Mouse (Mus musculus) spleen, adult 12 weeks (tissue): ENCODE measurements at regions not wholly inside any gene's neighbourhood (a gene's known extent, or its start where the extent isn't known, plus 50 kb on each side); places are given as distances from the start of the nearest gene placed in this dataset.

Experiments
- DNase-seq: peaks from one replicate; pipeline ENCODE4 v3.0.0; 2022; ENCODE audit warnings: low spot score

DNA sequence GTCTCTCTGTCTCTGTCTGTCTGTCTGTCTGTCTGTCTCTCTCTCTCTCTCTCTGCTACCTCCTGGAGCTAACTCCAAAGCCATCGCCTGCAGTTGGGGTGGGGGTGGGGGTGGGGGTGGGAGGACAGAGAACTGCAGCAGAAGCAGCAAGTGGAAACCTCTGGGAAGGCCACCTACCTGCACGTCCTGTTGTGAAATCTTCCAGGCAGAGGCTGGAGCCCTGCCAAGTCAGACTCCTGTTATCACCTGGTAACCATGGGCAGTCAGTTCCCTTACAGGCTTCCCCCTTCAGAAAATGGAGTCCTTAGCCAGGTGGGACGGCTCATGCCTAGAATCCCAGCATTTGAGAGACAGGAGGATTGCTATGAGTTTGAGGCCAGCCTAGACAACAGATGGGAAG is 361.8 kb downstream of the Bcor start:
- DNase-seq: no peak

DNA sequence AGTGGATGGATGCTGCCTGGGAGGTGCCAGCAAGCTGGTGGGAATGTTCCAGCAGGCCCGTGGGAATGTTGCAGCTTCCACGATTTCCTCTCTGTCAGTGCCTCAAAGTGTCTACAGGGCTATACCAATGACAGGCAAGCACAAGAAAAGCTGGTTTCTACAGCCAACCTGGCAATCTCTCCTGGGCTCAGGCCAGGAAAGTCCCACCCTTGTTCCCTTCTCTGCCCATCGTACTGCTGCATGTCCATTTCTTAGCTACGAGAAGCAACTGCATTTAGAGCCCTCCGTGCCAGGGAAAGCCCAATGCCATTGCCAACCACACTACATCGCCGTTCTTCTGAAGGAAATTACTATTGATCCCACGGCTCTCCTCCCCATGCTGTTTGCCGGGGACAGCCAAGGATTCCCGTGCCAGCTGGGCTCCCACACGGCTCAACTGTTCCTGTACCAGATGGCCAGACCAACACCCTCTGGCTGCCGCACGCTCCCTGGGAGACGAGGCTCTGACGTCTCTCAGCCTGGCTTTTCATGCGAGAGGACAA is 359.7 kb downstream of the Bcor start:
- no peak for DNase-seq

DNA sequence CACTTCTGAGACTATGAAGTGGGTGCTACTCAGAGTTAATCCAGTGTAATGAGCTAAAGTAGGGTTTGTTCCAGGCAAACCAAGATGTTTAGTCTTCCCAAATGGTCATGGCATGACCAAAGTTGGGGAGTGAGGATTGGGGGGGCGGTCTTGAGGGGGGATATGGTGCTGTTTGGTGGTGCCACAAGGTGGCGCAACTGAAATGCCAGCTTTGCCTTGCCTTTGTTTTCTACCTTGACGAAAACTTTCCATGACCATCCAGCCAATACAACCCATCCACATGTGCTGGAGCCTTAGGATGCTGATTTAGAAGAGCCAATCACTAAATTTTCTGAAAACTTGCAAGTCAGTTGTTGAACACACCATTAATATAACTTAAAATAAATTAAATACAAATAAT is 358.9 kb downstream of the Bcor start:
- DNase-seq: no peak

DNA sequence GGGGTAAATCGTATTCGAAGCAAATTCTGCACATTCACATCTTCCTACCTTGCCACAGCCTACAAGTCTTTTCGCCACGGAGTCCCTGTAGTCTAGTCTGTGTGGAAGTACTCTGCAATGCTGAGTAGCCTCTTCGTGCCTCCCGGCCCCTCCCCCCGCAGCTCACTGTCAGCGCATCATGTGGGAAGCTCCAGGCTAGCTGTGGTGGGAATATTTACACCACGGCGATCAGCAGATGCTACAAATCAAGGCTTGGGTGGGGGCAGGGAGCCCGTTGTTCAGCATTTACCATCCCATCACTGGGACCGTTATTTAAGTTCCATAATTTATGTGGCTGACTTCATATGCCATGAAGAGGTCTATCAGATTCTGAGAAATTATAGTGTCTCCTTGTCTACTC is 358.5 kb downstream of the Bcor start:
- no peak for DNase-seq

DNA sequence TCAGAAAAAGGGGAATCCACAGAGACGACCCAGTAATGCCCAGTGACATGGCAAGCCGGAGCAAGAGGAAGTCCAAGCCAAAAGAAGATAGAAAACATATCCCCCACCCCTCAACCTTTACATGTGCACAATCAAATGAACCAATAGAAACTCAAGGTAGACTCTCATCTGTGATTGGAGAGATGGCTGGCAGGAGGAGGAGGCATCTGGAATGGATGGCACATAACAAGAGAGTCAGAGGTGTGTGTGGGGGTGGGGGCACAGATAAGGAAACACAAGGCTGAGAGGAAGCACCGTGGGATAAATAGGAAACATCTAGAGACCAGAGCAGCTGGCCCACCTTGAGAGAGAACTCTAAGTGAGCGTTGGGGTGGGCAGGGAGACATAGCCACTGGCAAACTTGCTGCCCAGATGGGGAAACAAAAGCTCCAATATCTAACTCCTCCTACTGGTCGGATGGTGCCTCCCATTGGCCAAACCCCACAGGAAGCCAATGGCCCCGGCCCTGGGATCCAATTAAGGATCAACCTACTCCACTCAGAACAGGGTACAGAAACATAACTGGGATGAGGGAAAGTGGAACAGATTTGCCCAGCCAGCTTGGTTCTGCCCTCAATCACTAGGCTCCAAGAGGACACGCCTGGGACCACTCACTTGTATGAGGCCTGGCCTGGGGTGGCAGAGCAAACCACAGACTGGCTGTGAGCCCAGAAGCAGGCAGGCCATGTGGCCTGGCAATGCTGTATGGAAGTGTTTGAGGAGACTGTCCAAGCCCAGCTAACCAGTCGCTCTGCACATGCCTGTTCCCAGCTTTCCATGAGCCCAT is 357.9 kb downstream of the Bcor start:
- DNase-seq: no peak

DNA sequence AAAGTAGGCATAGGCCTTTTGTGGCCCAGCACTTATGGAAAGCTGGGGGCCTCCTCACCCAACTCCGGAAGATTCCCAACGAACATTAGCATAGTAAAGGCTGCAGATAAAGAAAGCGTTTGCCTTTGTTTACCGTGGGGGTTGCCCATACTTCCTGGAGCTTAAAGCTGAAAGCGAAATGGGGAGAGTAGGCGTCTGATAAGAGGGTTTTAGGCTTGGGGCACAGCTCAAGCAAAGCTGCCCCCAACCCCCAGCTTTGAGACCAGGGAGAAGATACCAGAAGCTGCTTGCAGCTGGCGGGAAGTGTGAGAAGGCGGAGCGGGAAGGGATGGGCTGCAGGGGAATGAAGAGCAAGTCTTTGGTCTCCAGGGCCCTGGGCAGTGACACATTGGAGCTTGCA is 356.9 kb downstream of the Bcor start:
- DNase-seq: no peak

DNA sequence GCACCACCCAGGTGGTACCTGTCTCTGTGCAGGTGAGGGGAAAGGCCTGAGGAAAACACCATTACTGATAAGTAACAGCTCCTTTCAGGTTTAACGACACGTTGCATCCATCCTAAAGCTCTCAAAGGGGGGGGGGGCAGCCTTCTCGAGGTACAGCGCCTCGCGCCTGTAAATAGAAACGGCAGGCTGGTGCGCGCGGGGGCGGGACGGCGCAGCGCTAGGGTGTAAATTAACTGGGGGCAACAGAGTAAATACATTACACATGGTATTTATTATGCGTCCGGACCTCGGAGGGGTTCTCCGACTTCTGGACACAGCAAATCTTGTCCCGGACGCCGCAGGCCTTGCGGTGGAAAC is 353.3 kb downstream of the Bcor start:
- no peak for DNase-seq

DNA sequence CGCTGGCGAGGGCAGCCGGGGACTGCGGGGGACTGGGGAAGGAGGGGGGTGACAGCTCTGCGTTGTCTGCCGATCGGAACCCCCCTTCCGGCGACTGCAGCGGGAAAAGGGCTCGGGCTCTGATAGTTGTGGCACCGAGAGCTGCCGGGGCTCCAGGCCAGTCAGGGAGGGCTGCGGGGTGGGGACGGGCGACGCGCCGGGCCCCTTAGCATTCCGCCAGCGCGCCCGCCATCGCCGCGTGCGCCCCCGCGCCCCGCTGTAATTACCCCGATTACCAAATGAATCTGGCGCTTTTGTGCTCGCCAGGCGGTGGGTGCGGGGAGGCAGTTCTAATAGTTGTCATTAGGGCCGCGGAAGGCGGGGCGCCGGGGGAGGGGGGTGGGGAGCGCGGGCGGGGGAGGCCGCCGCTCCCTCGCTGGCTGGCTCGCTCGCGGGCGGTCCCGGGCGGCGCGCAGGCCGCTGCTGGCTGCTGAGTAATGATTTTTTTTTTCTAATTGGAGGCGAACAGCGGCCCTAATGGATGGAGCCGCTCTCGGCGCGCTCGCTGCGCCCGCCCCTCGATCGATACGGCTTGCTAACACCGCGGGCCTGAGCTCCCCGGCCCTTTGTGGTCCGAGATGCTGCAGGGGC is 352.8 kb downstream of the Bcor start:
- DNase-seq: no peak

DNA sequence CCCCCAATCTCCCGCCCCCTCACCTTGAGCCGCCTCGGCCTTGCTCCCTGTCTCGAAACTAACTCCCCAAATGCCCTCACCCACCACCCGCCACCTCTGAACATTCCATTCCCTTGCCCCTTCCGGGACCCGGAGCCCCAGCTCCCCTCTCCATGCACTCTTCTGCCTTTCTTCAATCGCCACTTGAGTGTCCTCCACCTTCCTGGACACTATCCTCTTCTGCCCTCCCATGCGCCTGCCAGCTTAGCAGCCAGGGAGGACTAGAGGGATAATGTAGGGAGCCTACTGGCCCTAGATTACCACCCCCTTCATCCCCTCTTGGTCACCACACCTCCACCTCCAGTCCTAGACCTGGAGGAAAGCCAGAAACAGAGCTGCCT is 352.3 kb downstream of the Bcor start:
- no peak for DNase-seq

DNA sequence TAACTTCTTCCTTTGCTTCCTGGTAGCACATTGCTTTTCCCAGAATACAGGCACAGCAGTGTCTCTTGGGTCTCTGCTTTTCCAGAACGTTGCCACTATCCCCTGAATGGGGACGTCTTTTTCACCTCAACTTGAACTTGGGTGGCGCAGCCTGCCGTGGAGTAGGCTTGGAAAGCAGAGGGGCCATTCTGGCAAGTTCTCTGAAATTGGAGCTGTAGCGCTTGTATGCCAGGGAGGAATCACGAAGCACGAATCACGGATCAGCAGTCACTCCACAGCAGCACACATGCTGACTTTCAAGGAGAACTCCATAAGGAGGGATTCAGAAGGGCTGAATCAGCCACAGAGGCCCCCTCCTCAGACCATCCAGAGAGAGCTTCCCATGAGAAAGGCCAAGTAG is 351.2 kb downstream of the Bcor start:
- DNase-seq: no peak

DNA sequence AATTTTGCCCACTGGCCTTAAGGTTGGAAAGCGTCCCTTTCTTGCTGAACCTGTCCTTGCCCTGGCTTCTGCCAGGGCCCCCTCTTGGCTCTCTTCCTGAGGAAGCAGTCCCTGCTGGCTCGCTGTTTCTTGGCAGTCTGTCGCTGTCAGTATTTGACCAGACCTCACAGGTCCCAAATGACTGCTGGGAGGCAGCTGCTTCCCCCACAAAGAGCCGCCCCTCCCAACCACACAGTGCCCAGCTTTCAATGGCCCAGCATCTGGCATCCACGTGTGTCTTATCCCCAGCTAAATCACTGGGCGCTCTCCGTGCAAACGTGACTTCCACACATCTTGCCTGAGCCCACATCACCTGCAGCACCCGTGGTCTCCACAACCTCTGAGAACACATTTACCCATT is 345.3 kb downstream of the Bcor start:
- no peak for DNase-seq

DNA sequence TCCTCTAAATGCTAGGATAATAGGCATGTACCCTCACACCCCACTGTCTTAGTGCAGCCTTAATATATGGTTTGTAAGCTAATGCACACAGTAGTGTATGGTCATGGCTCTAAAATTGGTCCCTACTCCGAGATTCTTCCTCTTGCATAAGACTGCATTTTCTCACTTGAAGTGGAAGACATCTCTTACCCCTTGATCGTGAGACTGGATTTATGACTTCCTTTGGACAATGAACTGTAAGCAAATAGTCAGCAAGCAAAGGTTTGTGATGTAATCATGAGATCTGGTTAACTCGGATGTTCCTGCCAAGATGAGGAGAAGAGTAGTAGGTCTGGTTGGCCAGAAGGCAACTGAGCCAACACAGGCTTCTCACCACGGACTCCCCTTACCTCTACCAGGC is 344.3 kb downstream of the Bcor start:
- no peak for DNase-seq

DNA sequence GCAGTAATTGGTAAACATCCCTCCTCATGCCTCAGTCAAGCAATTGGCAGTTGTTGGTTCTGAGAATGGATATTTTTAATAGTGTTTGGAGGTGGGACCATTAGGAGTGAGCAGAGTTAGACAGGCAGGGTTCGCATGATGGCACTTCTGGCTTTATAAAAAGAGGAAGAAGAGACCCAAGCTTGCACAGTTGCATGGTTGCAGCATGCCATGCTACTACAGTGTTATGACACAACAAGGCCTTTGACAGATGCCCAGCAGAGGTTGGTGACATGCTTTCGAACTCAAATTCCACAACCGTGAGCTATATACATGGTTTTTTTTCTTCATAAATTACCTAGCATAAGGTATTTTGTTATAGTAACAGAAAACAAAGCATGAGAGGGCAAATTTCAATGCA is 341.5 kb downstream of the Bcor start:
- no peak for DNase-seq

DNA sequence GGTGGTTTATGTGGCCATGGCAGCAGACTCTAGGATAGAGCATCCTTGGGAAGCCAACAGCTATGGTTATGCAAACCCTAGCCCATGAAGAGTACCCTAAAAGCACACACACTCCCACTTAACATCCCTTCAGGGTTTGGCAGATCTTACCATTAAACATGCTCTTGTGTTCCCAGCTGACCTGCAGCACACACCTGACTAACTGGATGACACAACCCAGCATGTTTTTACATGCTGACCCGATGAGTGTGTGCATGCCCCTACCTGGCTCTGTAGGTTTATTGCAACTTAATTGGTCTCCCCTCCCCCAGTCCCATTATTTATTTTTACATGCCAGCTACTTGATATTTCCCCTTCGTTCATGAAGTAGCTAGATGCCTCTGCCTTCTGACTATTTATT is 339.0 kb downstream of the Bcor start:
- no peak for DNase-seq

DNA sequence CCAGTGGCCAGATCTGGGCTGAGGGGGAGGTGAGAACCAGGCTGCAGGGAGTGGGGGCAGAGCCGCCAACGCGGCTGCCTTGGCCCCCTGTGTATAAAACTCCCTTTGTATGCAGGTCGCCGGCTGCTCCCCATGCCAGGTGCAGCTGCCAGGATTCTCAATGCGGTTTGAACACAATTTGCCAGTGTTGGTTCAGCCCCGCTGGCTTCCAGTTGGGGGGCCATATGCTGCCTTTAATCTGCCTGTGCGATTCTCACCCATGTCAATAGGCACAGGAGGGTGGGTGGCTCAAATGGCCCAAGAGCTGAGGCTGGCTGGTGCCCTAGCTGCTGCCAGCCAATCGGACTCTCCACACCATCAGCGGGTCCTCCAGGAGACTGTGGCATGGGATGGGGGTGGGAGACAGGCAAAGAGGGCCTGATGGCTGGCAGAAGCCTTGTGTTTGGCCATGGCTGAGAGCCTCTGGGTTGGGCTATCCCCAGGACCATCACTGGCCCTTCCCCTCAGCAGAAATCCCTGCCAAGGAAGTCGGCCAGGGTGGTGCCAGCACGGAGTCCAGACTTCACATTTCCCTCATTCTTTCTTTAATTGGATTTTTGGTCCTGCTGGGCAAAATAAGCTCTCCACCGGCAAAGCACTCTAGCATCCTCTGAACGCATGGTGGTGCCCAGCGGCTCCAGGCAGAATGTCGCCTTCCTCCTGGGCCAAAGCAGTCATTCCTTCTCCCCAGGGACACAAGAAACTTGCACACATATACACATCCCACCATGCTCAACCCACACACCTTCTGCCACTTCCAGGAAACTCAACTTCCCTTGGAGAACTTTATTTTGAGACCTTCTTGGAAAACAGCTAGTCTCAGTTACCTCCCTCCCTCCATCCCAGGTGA is 338.0 kb downstream of the Bcor start:
- DNase-seq: no peak

DNA sequence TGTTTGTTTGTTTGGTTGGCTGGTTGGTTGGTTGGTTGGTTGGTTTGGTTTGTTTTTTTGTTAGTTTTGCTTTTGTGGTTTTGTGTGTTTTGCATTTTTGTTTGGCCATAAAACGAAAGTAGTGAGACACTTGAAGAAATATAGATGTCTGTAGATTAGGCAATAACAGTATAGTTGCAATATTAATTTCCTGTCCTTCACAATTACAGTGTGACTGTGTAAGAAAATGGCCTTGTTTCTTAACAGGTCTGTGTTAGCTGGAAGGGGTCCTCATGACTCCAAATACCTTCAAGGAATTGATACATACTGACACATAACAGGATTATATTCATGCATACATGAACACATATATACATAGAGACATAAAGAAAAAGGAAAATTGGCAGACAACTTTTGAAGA is 334.2 kb downstream of the Bcor start:
- DNase-seq: no peak

DNA sequence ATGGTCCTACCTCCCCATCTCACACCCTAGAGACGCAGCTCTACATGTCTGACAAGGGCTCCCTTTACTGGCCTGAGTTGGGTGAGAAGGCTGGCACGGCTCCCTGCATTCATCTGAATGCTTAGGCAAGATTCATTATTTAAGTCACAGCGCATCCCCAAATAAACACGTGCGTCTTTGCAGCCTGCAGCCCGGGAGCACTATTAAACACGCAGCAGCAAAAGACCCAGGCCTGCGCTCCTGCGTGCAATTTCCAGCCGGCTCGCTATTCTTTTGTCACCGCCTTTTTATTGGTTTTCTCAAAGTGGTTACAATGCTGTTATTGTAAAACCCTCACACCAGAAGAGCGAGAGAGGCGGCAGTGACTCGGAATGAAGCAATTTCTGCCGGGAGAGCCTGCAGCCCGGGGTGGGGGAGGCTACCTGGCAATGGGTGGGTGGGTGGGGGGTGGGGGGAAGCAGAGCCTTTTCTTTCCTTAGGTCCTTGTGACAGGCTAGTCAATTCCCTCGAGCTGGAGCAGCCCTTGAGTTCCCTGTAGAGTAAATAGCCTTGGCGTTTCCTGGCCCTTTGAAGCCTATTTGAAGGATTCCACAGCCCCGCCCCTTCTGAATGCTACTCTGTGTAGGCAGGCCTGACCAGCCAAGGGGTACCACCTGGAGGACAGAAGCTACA is 333.3 kb downstream of the Bcor start:
- no peak for DNase-seq

DNA sequence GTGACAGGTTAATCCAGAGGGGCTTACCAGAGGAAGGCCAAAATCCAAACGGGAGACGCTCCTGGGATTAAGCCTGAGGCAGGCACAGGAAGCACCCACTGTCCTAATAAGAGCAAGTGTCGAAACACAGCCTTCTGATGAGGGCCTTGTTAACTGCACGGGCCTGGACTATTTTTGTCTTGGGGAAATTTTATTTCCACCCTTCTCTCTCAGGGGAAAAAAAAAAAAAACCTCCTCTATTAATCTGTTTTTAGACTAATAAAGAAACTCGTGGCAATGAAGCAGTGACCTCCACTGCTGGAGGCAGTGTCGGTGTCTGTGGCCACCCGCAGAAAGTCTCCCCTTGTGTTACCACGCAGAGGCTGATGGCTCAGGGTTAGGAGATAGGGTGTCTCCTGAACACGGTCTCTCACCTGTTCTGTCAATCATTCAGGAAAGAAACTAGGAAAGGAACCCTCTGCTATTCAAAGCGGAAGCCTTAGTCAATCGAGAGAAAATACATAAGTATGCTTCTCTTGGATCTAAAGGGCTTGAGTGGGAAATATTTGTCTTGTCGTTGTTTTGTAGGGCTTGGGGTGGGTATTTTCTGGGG is 330.6 kb downstream of the Bcor start:
- DNase-seq: no peak

DNA sequence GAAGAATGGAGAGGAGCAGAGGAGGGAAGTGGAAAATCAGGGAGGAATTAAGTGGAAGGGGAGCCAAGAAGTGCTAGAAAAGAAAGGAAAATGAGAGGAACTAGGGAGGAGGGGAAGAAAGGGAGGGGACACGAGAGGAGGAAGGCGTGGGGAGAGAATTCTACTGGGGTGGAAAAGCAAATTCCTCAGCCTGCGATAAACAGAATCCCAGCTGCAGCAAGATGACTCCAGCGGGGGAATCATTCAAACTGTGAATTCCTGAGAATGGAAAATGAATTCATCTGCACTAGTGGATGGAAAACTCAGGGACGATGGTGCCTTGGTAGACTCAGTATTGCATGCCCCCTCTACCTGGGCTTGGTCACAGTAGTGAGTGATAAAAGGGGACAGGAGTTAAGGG is 322.6 kb downstream of the Bcor start:
- no peak for DNase-seq

DNA sequence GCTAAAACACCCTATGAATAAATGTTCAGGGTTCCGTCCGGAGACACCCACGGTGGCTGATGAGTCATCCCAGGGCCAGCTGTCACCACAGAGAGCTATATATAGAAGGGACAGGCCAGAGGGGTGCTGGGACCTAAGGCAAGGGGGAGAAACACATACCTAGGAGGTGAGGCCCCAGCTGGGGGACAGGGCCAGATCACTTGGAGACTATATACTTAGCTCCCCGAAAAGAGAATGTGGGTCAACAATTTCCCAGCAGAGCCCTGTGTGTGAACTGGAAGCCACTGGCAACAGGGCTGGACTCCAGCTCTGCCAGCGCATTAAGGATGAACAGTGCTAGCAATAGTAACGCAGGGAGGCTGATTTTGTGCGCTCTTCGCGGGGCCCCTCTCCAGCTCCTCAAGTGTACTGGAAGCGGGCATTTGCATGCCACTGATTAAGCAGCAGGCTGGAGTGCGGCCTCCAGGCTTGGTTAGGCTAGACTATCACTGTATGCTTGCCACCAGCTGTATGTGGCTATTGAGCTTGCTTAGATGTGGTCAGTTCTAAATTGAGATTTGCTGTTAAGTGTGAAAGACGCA is 320.4 kb downstream of the Bcor start:
- no peak for DNase-seq

DNA sequence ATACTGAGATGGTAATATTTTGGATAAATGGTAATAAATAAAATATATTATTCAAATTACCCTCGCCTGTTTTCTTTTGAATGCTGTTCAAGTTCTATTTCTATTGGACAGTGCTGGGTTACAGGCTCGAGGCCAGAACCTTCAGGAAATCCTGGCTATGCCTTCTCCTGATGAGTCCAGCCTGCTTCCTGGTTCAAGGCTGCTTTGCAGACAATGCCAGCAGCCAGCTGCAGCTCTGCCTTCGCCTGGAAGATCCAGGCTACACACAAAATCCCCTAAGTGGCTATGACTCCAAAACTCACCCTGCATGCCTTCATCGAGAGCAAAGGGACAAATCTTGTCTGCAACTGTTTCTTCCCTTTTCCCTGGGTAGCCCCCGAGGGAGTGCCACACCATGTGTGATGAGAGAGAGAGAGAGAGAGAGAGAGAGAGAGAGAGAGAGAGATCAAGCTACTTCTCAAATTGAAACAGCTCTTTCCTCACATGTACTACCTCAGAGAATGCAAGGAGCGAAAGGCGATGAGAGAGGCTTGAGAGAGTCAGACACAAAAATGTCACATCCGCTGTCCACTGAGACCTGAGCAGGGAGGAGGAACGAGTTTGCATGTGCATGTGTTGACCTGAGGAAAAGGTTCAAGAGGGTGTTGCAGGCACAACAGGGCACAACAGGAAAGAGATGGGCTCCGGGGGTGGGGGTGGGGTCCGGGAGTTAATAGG is 319.7 kb downstream of the Bcor start:
- no peak for DNase-seq
